Mouse (Mus musculus): ENCODE data around the gene Olfr1206.

DNA sequence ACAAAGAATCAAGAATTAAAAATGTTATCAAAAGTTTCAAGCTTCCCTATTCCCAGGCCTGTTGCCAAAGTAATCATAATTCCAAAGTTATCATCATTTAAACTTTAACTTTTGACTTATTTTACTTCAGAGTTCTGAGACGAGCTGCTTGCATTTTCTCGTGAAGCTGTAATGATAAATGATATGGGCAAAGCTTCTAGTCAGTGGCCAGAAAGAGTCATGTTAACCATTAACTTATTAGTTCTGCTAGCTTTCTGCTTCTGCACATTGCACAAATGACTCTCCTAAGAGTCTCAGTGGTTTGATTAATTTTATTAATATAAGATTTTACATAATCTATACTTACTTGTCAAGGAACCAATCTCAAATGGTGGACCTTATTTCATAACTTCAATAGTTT, 24.6 kb upstream of the Olfr1206 start:
- no peak for TF ChIP-seq POLR2A (IDR thresholded peaks at IDR 0.05; ENCODE audit: borderline replicate concordance, insufficient read depth, low read length)
- no peak for TF ChIP-seq CTCF (IDR thresholded peaks at IDR 0.05; ENCODE audit: borderline replicate concordance, insufficient read depth, low read depth, low read length)
